Mouse (Mus musculus) lung, adult 10 weeks (tissue): ENCODE data around the gene Mgme1. TPM values are rescaled to one million over a fixed set of nuclear protein-coding genes. Genes with fewer than 3 reads are reported as not detected.

Experiments
- polyA plus RNA-seq: library from polyadenylated mRNA; stranded (reverse); fragments of 350-450 nt; fragmentation: Illumina TruSeq; extraction: RNeasy Lipid Tissue Mini Kit (QIAGEN cat#74804); gene quantifications from one replicate; pipeline ENCODE4 v1.2.3, GENCODE M21; 2014; ENCODE audit warnings: low read depth, low replicate concordance; ENCODE audit not compliant: insufficient read depth

Gene Mgme1
- 5.6 TPM for polyA plus RNA-seq

DNA sequence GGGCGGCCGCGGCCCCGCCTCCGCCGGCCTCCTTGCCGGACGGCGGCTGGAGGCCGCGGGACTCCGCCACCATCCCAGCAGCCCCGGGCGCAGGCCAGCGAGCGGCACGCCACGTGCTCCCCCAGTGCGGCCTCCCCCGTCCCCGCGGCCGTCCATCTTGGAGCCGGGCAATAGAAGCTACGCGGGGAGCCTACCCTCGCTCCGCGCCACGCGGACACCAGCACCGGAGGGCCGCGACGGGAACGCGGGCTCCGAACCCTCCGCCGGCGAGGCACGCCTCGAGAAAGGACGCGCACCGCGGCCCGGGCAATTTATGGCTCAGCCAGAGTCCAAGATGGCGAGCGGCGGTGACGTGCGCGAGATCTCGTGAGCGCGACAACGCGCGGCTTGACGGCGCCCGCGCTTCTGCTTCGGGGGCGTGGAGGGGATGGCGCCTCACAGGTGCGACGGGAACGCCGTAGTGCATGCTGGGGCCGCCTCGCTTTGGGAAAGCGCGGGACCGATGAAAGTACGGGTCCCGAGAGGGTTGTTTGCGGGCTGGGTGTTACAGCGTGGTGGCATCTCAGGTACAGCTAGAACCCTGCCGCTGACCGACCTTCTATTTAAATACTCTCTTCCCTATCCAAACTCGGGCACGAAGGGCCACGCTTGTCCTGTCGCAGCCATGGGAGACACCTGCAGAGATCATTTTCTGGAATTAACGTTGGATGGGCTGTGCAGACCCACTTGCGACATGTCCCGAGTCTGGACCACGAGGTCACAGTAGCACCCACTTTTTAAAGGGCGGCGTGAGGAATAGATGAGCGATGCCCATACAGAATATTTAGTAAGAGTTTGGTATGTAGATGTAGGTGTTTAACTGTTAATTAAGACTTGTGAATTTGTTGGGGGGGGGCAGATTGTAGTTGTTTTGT is at the start of gene Mgme1, which contains the start of gene Snx5:
Gene Mgme1 (plus strand): TSS at position 157 of the 914 bp plus-strand sequence.
Gene Snx5 (minus strand): TSS at position 400 of the 914 bp plus-strand sequence.

Other genes starting within 250 kb of the Mgme1 start
- gene Banf2, start 237.6 kb upstream of the Mgme1 start, polyA plus RNA-seq, result not detected
- 68.9 TPM for gene Snx5, start 243 bp downstream of the Mgme1 start, polyA plus RNA-seq
- gene Ovol2, start 61.5 kb downstream of the Mgme1 start, polyA plus RNA-seq, result 3.1 TPM
- gene Kat14, start 98.3 kb downstream of the Mgme1 start, polyA plus RNA-seq, result 16.1 TPM
- gene Pet117, start 98.3 kb downstream of the Mgme1 start, polyA plus RNA-seq, result not detected